Mouse (Mus musculus): ENCODE data around the gene Pqlc3. TPM values are rescaled to one million over a fixed set of nuclear protein-coding genes. Genes with fewer than 3 reads are reported as not detected.

Gene Pqlc3
- polyA plus RNA-seq, 1 experiment, result 12.6 TPM

DNA sequence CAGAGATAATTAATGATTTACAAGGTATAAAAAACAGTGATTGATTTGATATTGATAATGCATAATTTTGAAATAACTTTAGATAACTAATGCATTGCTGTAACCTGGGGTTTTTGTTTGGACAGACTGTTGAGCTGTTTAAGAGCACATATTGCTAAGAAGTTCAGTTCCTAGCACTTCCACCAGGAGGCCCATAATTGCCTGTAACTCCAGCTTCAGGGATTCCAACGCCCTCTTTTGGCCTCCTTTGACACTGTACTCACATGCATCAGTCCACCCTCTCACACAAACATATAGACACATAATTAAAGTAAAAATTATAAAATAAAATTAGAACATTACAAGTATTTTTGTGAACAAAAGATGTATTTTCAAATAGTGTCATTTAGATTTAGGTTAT is 41.4 kb downstream of the Pqlc3 start:
- H3K27me3 ChIP-seq (ENCODE audit: control insufficient read depth, insufficient read depth, insufficient read length), result no peaks in the 10 kb centered on the region
- no peak overlapping the region for H3ac ChIP-seq (ENCODE audit: control insufficient read depth, insufficient read length)
- H3K79me2 ChIP-seq (ENCODE audit: control insufficient read depth, insufficient read depth), result no peaks in the 10 kb centered on the region
- H3K36me3 ChIP-seq (ENCODE audit: control insufficient read depth, insufficient read depth), result peaks cover 69% of the 10 kb centered on the region
- no peak overlapping the region for H3K4me3 ChIP-seq
- no peak overlapping the region for H3K4me2 ChIP-seq (ENCODE audit: low read depth)
- TF ChIP-seq CEBPB (IDR thresholded peaks at IDR 0.05; ENCODE audit: insufficient read depth, poor library complexity, severe bottlenecking), result no peak
- no peak for TF ChIP-seq MYOD1 (IDR thresholded peaks at IDR 0.05; ENCODE audit: control insufficient read depth in 1 of 3, insufficient read length in 2 of 3, low read depth in 2 of 3)
- no peak for TF ChIP-seq E2F4 (IDR thresholded peaks at IDR 0.05; ENCODE audit: insufficient read depth)

DNA sequence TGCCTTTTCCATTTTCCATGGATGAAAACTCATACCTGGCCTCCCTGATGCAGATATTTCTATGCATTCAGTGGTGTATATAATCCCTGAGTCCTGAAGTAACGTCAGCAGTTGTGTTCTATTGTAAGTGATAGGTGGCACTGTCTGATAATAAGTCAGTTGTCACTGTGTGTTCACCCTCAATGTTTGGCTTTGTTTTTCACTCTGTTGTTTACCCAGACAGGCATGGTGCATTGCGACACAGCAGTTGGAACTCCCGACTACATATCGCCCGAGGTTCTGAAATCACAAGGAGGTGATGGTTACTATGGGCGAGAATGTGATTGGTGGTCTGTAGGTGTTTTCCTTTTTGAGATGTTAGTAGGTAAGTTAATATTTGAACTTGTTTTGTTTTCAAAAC is 52.0 kb downstream of the Pqlc3 start:
- TF ChIP-seq TCF3 (IDR thresholded peaks at IDR 0.05; ENCODE audit: insufficient read length, low read depth) (no peak), MAX (IDR thresholded peaks at IDR 0.05; ENCODE audit: low read depth) (no peak), REST (IDR thresholded peaks at IDR 0.05; ENCODE audit: insufficient read depth, insufficient read length) (no peak), USF1 (IDR thresholded peaks at IDR 0.05; ENCODE audit: low read depth) (no peak)
- Histone ChIP-seq H3K4me2 (ENCODE audit: low read depth) (no peak overlapping the region), H3K4me3 (no peak overlapping the region), H3K79me2 (ENCODE audit: control insufficient read depth, insufficient read depth) (peaks cover 14% of the 10 kb centered on the region), H3K27me3 (ENCODE audit: control insufficient read depth, insufficient read depth, insufficient read length) (no peaks in the 10 kb centered on the region), H3ac (ENCODE audit: control insufficient read depth, insufficient read length) (no peak overlapping the region), H3K36me3 (ENCODE audit: control insufficient read depth, insufficient read depth) (peaks cover 47% of the 10 kb centered on the region)

DNA sequence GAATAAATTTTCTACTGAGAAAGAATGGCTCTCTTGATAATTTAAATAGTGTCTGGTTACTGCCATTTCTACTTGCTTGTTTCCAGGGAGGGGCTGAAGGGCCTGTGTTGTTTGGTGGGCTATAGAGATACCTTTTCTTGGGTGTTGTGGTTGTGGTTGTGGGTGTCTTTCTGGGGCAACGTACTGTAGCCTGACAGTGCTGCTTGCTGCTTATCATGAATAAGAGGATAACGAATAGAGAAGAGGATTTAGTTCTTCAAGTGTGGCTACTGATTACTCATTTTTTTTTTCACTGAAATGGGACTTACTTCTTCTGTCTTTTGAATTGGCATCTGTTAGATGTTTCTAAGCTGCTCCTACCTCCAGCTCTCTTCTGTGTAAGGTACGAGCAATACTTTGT is 58.2 kb downstream of the Pqlc3 start:
- H3K4me2 ChIP-seq (ENCODE audit: low read depth), result no peak overlapping the region
- peaks cover 39% of the 10 kb centered on the region for H3K79me2 ChIP-seq (ENCODE audit: control insufficient read depth, insufficient read depth)
- H3K36me3 ChIP-seq (ENCODE audit: control insufficient read depth, insufficient read depth), result peaks cover 25% of the 10 kb centered on the region
- H3ac ChIP-seq (ENCODE audit: control insufficient read depth, insufficient read length), result no peak overlapping the region
- TF ChIP-seq MAX (IDR thresholded peaks at IDR 0.05; ENCODE audit: low read depth) (no peak), REST (IDR thresholded peaks at IDR 0.05; ENCODE audit: insufficient read depth, insufficient read length) (no peak), MYOD1 (IDR thresholded peaks at IDR 0.05; ENCODE audit: control insufficient read depth in 1 of 3, insufficient read length in 2 of 3, low read depth in 2 of 3) (no peak), POLR2A (IDR thresholded peaks at IDR 0.05; ENCODE audit: insufficient read length, low read depth) (no peak), E2F4 (IDR thresholded peaks at IDR 0.05; ENCODE audit: insufficient read depth) (no peak), TCF3 (IDR thresholded peaks at IDR 0.05; ENCODE audit: insufficient read length, low read depth) (no peak), TCF12 (IDR thresholded peaks at IDR 0.05; ENCODE audit: insufficient read depth, poor library complexity, severe bottlenecking) (no peak), POLR2AphosphoS2 (IDR thresholded peaks at IDR 0.05; ENCODE audit: insufficient read length, low read depth) (no peak), MYOG (IDR thresholded peaks at IDR 0.05; ENCODE audit: control insufficient read depth in 1 of 3, insufficient read depth in 1 of 3, insufficient read length in 2 of 3, low read depth in 2 of 3) (no peak), SRF (IDR thresholded peaks at IDR 0.05; ENCODE audit: control insufficient read depth, insufficient read length, low read depth) (no peak), CEBPB (IDR thresholded peaks at IDR 0.05; ENCODE audit: insufficient read depth, poor library complexity, severe bottlenecking) (no peak), USF1 (IDR thresholded peaks at IDR 0.05; ENCODE audit: low read depth) (no peak)
- no peak overlapping the region for H3K4me3 ChIP-seq
- no peaks in the 10 kb centered on the region for H3K27me3 ChIP-seq (ENCODE audit: control insufficient read depth, insufficient read depth, insufficient read length)

Other genes with a start within 250 kb of the Pqlc3 start
- gene Greb1, start 199.5 kb downstream of the Pqlc3 start, polyA plus RNA-seq (2012; fragmentation: generic; extraction: Trizol), result 0.44 TPM
- 16.2 TPM for gene E2f6, start 189.4 kb downstream of the Pqlc3 start, polyA plus RNA-seq (2012; fragmentation: generic; extraction: Trizol)
- gene Rock2, start 105.5 kb downstream of the Pqlc3 start, polyA plus RNA-seq (2012; fragmentation: generic; extraction: Trizol), result 14.4 TPM
- gene 2410004P03Rik, start 11.3 kb upstream of the Pqlc3 start, polyA plus RNA-seq (2012; fragmentation: generic; extraction: Trizol), result 0.04 TPM
- 1.7 TPM for gene Kcnf1, start 176.5 kb upstream of the Pqlc3 start, polyA plus RNA-seq (2012; fragmentation: generic; extraction: Trizol)

Data from myocyte (in vitro differentiated cells).